Mouse (Mus musculus): ENCODE results near the gene Col16a1. TPM values are rescaled to one million over a fixed set of nuclear protein-coding genes. Genes with fewer than 3 reads are reported as not detected.

Col16a1 gene
- total RNA-seq, 2 experiments from 2014 or later, result 17.1 to 19.8 TPM

Other genes starting within 250 kb of the Col16a1 start
- 100 to 1,000 TPM; 123 to 131 TPM for gene Ptp4a2, start 236.6 kb upstream of the Col16a1 start, total RNA-seq (2021)
- gene Spocd1, start 118.6 kb upstream of the Col16a1 start, total RNA-seq (2021), result under 1 TPM in 1 of 2 experiments, not detected in 1; 0.24 TPM
- gene Adgrb2, start 63.0 kb upstream of the Col16a1 start, total RNA-seq (2021), result 100 to 1,000 TPM; 295 to 296 TPM
- 10 to 100 TPM; 42.6 to 42.8 TPM for gene Pef1, start 54.7 kb downstream of the Col16a1 start, total RNA-seq (2021)
- gene Hcrtr1, start 91.5 kb downstream of the Col16a1 start, total RNA-seq (2021), result 10 to 100 TPM; 11.2 TPM
- gene Tinagl1, start 127.3 kb downstream of the Col16a1 start, total RNA-seq (2021), result 1 to 10 TPM; 2.3 to 2.7 TPM
- not detected for gene Gm853, start 174.6 kb downstream of the Col16a1 start, total RNA-seq (2021)
- 1 to 10 TPM; 2.9 to 3.1 TPM for gene Serinc2, start 231.4 kb downstream of the Col16a1 start, total RNA-seq (2021)

Measured in left cerebral cortex, postnatal 10 days (tissue).